Comparison of ENCODE assay signal across 25 mouse cellular contexts in genomic region chr4:105892065-105892464, GRCm38 (mm10).
"Had no signal": no experiment of that assay in that cellular context is flagged by ENCODE, and none has a peak within 500 bp of the region (broad histone marks: within the 10 kb centered on the region; RNA-seq: fewer than 3 reads in every experiment).

No protein-coding gene starts in this region.

- H3K9ac ChIP-seq: heart, embryonic 12.5 days; hindbrain, embryonic 12.5 days; hindbrain, embryonic 14.5 days; intestine, embryonic 15.5 days; limb, embryonic 12.5 days; liver, embryonic 13.5 days had no signal

- H3K4me3 ChIP-seq: heart, embryonic 10.5 days; heart, embryonic 12.5 days; hindbrain, embryonic 10.5 days; hindbrain, embryonic 12.5 days; intestine, embryonic 15.5 days; layer of hippocampus, adult 2 months; left cerebral cortex, adult 2 months; limb, embryonic 10.5 days; limb, embryonic 12.5 days; liver, embryonic 13.5 days had no signal

- H3K36me3 ChIP-seq: heart, embryonic 10.5 days; heart, embryonic 12.5 days; hindbrain, embryonic 10.5 days; hindbrain, embryonic 12.5 days; intestine, embryonic 15.5 days; limb, embryonic 10.5 days; limb, embryonic 12.5 days; liver, embryonic 13.5 days had no signal

- H3K27me3 ChIP-seq: heart, embryonic 12.5 days; hindbrain, embryonic 12.5 days; intestine, embryonic 15.5 days; limb, embryonic 12.5 days; liver, embryonic 13.5 days had no signal

- ATAC-seq: hindbrain, embryonic 16.5 days; inflammation-experienced regulatory T-cells, adult 6 months; intestine, embryonic 15.5 days; intestine, postnatal 0 days had no signal

- H3K27ac ChIP-seq: heart, embryonic 10.5 days; hindbrain, embryonic 10.5 days; hindbrain, embryonic 12.5 days; hindbrain, embryonic 14.5 days; intestine, embryonic 15.5 days; layer of hippocampus, adult 2 months; left cerebral cortex, adult 2 months; limb, embryonic 10.5 days; limb, embryonic 12.5 days; liver, embryonic 13.5 days had no signal

- H3K4me1 ChIP-seq: heart, embryonic 10.5 days; hindbrain, embryonic 10.5 days; hindbrain, embryonic 12.5 days; intestine, embryonic 15.5 days; limb, embryonic 10.5 days; limb, embryonic 12.5 days; liver, embryonic 13.5 days had no signal

- DNase-seq: gastrocnemius, postnatal 25 days; heart, adult 18-20 months; heart, postnatal 10 days; heart, postnatal 4 days; kidney, adult 18-20 months; kidney, adult 8-10 months; kidney, postnatal 10 days; kidney, postnatal 25 days; kidney, postnatal 4 days; liver; liver, embryonic 13.5 days had no signal

- H3K4me2 ChIP-seq: heart, embryonic 12.5 days; hindbrain, embryonic 12.5 days; hindbrain, embryonic 14.5 days; intestine, embryonic 15.5 days; limb, embryonic 12.5 days; liver, embryonic 11.5 days; liver, embryonic 13.5 days had no signal

- H3K9me3 ChIP-seq: heart, embryonic 10.5 days; heart, embryonic 12.5 days; hindbrain, embryonic 10.5 days; hindbrain, embryonic 12.5 days; intestine, embryonic 15.5 days; limb, embryonic 10.5 days; limb, embryonic 12.5 days; liver, embryonic 13.5 days had no signal
